Mouse (Mus musculus): Measurements from ENCODE around the gene Rbms2.

Gene Rbms2

GRCm38 (mm10) chr10:128133650-128134332, 46.3 kb downstream of the Rbms2 start:
- DNase-seq: no peak

- no peak for DNase-seq
Observed at GRCm38 (mm10) chr10:128131812-128132211, 48.3 kb downstream of the Rbms2 start.

GRCm38 (mm10) chr10:128131297-128131696, 48.8 kb downstream of the Rbms2 start:
- no peak for DNase-seq

- DNase-seq: no peak
Observed at GRCm38 (mm10) chr10:128128143-128128542, 52.0 kb downstream of the Rbms2 start.

GRCm38 (mm10) chr10:128127497-128127896, 52.6 kb downstream of the Rbms2 start:
- no peak for DNase-seq

- DNase-seq: no peak
Observed at GRCm38 (mm10) chr10:128125951-128126350, 54.1 kb downstream of the Rbms2 start.

- no peak for DNase-seq
Observed at GRCm38 (mm10) chr10:128124831-128125230, 55.3 kb downstream of the Rbms2 start.

- no peak for DNase-seq
Observed at GRCm38 (mm10) chr10:128123833-128124232, 56.3 kb downstream of the Rbms2 start.

- DNase-seq: no peak
Observed at GRCm38 (mm10) chr10:128111227-128111626, 68.9 kb downstream of the Rbms2 start.

- no peak for DNase-seq
Observed at GRCm38 (mm10) chr10:128110103-128110761, 69.9 kb downstream of the Rbms2 start.

GRCm38 (mm10) chr10:128097587-128097971, 82.5 kb downstream of the Rbms2 start:
- peak; percentile 75 for DNase-seq

- DNase-seq: peak; percentile 70
Observed at GRCm38 (mm10) chr10:128096693-128097586, 83.2 kb downstream of the Rbms2 start.

- no peak for DNase-seq
Observed at GRCm38 (mm10) chr10:128096313-128096692, 83.8 kb downstream of the Rbms2 start.

GRCm38 (mm10) chr10:128095003-128095636, 85.0 kb downstream of the Rbms2 start:
- peak; percentile 26 for DNase-seq

GRCm38 (mm10) chr10:128094340-128094968, 85.6 kb downstream of the Rbms2 start:
- DNase-seq: peak; percentile 78

- DNase-seq: peak; percentile 73
Observed at GRCm38 (mm10) chr10:128093496-128094294, 86.4 kb downstream of the Rbms2 start.

- peak; percentile 81 for DNase-seq
Observed at GRCm38 (mm10) chr10:128092506-128093495, 87.3 kb downstream of the Rbms2 start.

GRCm38 (mm10) chr10:128091564-128092505, 88.3 kb downstream of the Rbms2 start, which contains the start of gene Baz2a:
TSS of gene Baz2a (plus strand) at chr10:128091577.
- DNase-seq: peak; percentile 78
